Mouse (Mus musculus) bone marrow macrophage, adult 2 months (primary cell): ENCODE data around the gene Cttnbp2. TPM values are rescaled to one million over a fixed set of nuclear protein-coding genes. Genes with fewer than 3 reads are reported as not detected.

Experiments
- H3K27ac ChIP-seq: 2 replicates; pipeline ENCODE4 v1.5.1; 2012; ENCODE audit warnings: low read depth, low read length; ENCODE audit not compliant: insufficient read depth
- H3K4me1 ChIP-seq: 2 replicates; pipeline ENCODE4 v1.6.1; 2012; ENCODE audit warnings: low read length; ENCODE audit not compliant: control insufficient read depth, insufficient read depth
- H3K4me3 ChIP-seq: 2 replicates; pipeline ENCODE4 v1.5.1; 2012; ENCODE audit warnings: mild to moderate bottlenecking, low read length, moderate library complexity; ENCODE audit not compliant: insufficient read depth
- CTCF ChIP-seq: IDR thresholded peaks from 2 replicates; pipeline ENCODE4 v1.5.1; 2012; ENCODE audit warnings: low read depth, mild to moderate bottlenecking, low read length, moderate library complexity
- POLR2A ChIP-seq: IDR thresholded peaks from 2 replicates; pipeline ENCODE4 v1.6.1; 2012; ENCODE audit warnings: mild to moderate bottlenecking, low read depth, low read length, borderline replicate concordance
- polyA plus RNA-seq: library from polyadenylated mRNA; stranded (reverse); fragments of >200 nt; gene quantifications from 2 replicates; pipeline ENCODE4 v1.2.4, GENCODE M21; 2012; ENCODE audit not compliant: missing spikeins, insufficient read depth, insufficient read length

Gene Cttnbp2
- polyA plus RNA-seq, 1 experiment = not detected

DNA sequence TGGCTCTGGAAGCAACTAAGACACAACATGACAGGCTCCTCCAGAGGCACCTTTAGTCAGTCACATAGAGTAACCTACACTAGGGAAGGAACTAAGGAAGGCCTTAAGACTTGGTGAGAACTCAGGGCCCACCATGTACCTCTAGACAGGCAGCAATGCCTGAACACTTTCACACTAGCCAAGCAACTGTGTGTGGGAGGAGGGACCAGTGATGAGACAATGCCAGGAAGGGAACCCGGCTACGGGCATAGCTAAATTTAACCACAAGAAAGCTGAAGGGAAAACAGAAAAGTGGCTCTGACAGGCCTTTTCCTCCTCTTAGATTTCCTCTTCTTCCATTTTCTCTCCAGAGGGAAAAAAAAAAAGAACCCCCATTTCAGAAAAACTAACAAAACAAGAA is 6.6 kb downstream of the Cttnbp2 start:
- no peak overlapping the region for H3K4me3 ChIP-seq
- H3K27ac ChIP-seq = no peak overlapping the region
- no peaks in the 10 kb centered on the region for H3K4me1 ChIP-seq
- TF ChIP-seq CTCF (no peak), POLR2A (no peak)

DNA sequence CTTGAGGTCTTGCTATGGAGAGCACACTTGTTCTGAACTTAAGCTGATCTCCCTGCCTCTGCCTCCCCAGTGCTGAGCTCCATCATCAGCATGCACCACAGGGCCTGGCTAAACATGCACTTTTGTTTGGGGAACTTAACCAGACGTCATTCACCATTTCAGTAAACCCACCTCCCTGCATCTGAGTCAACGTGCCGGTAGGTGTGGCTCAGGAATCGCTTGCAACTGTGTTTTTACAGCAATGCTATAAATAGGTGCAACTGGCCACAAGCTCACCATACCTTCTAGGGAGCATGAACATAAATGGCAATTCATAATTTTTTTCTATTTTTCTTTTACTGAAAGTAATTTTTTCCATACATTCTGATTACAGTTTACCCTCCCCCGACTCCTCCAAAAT is 14.8 kb downstream of the Cttnbp2 start:
- Histone ChIP-seq H3K27ac (no peak overlapping the region), H3K4me3 (no peak overlapping the region), H3K4me1 (no peaks in the 10 kb centered on the region)
- TF ChIP-seq CTCF (no peak), POLR2A (no peak)

GRCm38 (mm10) chr6:18492977-18493376 is 21.7 kb downstream of the Cttnbp2 start:
- Histone ChIP-seq H3K27ac (no peak overlapping the region), H3K4me3 (no peak overlapping the region), H3K4me1 (no peaks in the 10 kb centered on the region)
- TF ChIP-seq POLR2A (no peak), CTCF (no peak)

DNA sequence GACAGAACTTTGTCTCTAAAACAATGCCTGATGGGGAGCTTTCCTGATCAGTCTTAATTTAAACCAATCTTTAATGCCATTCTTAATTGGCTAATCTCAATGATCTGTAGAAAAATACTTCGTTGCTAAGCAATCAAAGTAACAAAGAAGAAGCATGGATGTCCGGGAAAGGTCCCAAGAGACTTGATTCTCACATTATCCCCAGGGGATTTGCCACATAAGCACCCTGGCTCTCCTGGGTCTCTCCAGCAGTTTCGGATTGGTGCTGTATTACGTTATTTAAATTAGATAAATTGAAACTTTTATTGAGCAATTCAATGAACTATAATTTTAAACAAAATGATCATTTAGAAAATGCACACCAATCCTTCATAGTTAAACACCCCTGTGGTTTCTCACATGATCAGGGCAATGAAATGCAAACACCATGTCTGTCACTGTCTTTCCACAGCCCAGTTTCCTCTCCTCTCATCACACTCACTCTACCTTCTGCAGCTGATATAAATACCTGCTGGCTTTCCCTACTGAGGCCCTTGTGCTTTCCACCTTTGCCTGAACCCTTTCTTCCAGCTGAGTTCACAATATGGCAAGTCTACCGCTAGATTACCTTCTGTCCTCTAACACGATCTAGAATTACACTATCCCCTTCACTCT is 22.3 kb downstream of the Cttnbp2 start:
- Histone ChIP-seq H3K27ac (no peak overlapping the region), H3K4me1 (no peaks in the 10 kb centered on the region), H3K4me3 (no peak overlapping the region)
- TF ChIP-seq POLR2A (no peak), CTCF (no peak)

DNA sequence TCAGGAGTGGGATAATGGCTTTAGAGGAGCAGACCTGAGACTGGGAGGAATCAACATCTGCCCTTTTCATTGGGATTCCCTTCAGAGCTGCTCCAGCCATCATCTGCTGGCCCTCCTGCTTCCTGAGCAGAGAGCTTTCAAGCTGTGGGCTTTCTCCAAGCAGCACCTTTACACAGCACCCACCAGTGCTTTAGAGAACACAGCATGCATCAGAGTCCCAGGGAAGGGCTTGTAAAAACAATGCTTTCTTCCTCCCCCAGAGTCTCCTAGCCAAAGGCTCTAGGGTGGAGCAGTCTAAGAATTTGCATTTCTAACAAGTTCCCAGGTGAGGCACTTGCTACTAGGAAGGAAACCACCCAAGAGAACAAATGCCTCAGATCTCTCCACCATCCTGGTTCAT is 29.6 kb downstream of the Cttnbp2 start:
- Histone ChIP-seq H3K4me1 (no peaks in the 10 kb centered on the region), H3K27ac (no peak overlapping the region), H3K4me3 (no peak overlapping the region)
- TF ChIP-seq POLR2A = no peak
- no peak for TF ChIP-seq CTCF

- no peaks in the 10 kb centered on the region for H3K4me1 ChIP-seq
- H3K4me3 ChIP-seq = no peak overlapping the region
- TF ChIP-seq POLR2A (no peak), CTCF (no peak)
- H3K27ac ChIP-seq = no peak overlapping the region
Measured at GRCm38 (mm10) chr6:18484061-18484460, 30.6 kb downstream of the Cttnbp2 start.

DNA sequence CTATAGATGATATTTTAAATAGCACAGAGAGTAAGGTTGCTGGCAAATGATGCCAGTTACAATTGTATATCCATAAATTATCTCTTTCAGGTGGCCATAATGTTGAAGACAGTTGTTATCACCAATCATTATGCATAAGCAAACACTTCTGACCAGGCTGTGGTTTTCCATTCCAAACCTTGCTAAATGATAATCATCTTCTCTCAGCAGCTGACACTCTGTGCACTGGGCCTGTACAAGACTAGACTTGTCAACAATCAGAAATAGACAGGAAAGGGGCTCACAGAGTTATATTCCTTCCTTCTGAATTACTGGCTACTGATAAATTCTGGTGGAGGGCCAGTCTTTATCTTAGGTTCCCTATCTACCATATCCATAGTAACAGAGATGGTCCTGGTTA is 32.1 kb downstream of the Cttnbp2 start:
- H3K4me1 ChIP-seq = no peaks in the 10 kb centered on the region
- no peak for TF ChIP-seq CTCF
- TF ChIP-seq POLR2A = no peak
- H3K4me3 ChIP-seq = no peak overlapping the region
- no peak overlapping the region for H3K27ac ChIP-seq

DNA sequence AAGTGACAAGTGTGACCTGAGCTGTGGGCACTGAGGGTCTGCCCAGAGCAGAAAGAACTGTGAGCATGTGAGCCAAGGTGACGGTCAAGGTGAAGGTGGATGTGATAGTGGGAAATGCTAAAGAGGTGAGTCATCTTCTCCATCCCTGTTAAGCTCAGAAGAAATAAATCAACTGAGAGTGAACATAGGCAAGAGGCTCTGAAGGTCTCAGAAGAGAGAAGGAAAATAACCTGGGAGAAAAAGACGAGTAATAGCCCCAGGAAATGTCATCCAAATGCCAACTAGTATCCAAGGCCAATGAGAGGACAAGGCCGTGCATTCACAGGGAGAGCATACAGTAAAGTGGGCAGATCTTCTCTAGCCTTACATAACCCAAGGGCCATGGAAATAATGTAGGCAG is 32.9 kb downstream of the Cttnbp2 start:
- Histone ChIP-seq H3K27ac (no peak overlapping the region), H3K4me1 (no peaks in the 10 kb centered on the region), H3K4me3 (no peak overlapping the region)
- no peak for TF ChIP-seq POLR2A
- no peak for TF ChIP-seq CTCF

DNA sequence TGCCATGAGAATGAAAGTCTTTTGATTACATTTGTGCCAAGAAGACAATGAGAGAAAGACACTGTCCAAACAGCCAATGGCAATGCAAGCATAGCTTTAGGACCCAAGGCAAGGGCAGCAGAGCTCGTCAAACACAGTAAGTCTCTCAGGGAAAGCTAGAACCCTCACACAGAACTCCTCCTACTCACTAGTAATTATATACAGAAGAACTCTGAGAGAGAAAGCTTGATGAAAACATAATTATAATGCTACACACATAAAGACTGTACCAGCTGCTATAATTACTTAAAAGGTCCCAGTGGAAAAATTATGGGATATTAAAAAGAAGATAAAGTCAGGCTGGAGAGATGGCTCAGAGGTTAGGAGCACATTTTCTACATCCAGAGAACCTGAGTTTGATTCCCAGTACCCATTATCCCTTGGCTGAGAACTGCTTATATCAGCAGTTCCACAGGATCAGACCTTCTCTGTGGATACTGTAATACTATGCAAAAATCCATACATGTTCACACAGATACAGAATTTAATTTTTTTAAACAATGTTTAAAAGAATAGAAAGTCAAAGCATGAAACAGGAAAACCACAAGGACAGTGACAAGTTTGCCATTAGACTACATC is 37.2 kb downstream of the Cttnbp2 start:
- Histone ChIP-seq H3K4me3 (no peak overlapping the region), H3K27ac (no peak overlapping the region)
- TF ChIP-seq POLR2A = no peak
- TF ChIP-seq CTCF = no peak

GRCm38 (mm10) chr6:18474983-18475382 is 39.7 kb downstream of the Cttnbp2 start:
- Histone ChIP-seq H3K4me1 (no peaks in the 10 kb centered on the region), H3K4me3 (no peak overlapping the region), H3K27ac (no peak overlapping the region)
- TF ChIP-seq POLR2A = no peak
- TF ChIP-seq CTCF = no peak

More for the DNA sequence above, 37.2 kb downstream of the Cttnbp2 start:
- no peaks in the 10 kb centered on the region for H3K4me1 ChIP-seq
